Mouse (Mus musculus): Measurements from ENCODE around the gene Pla2g12b.

DNA sequence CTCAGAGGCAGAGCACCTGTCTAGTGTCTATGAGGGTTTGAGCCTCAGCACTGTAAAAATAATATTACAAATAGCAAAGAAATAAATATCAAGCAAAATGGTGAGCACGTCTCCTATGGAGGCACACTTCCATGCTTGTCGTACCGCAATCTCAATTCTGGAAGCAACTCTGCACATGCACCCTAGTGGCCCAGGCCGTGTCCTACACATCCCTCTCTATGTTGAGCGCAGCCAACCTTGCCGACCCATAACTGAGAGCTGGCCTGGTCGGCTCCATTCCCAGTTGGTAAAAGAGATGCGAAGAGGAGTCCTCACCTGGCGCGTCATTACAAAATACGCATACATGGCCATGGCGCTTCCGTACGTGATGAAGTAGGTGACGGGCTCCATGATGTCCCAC, 51.2 kb downstream of the Pla2g12b start:
- no peak for TF ChIP-seq CTCF (IDR thresholded peaks at IDR 0.05; ENCODE audit: low read depth, low read length)
- TF ChIP-seq GATA2 (IDR thresholded peaks at IDR 0.05; ENCODE audit: borderline replicate concordance, low read depth, low read length), result no peak
- no peak for TF ChIP-seq GATA1 (IDR thresholded peaks at IDR 0.05; ENCODE audit: borderline replicate concordance, low read length)
- TF ChIP-seq TAL1 (conservative IDR thresholded peaks at IDR 0.05; ENCODE audit: low read depth, low read length), result no peak
- no peak for TF ChIP-seq POLR2AphosphoS5 (IDR thresholded peaks at IDR 0.05; ENCODE audit: insufficient replicate concordance, low read depth, low read length)

All from G1E (cell line).